Mouse (Mus musculus): ENCODE measurements around the gene 2410004B18Rik. TPM values are rescaled to one million over a fixed set of nuclear protein-coding genes. Genes with fewer than 3 reads are reported as not detected.
"Not testable (repeated sequence)": the region's sequence is repeated elsewhere in the genome, so short reads cannot be mapped to it uniquely, and the experiment has no call there.

The 2410004B18Rik gene
- polyA plus RNA-seq, 1 experiment from 2014 or later = 36.4 TPM

- ATAC-seq (ENCODE audit: low FRiP score, low TSS enrichment) (no peak), DNase-seq (ENCODE audit: low spot score) (no peak)
- TF ChIP-seq CTCF (IDR thresholded peaks at IDR 0.05; ENCODE audit: low read depth) (no peak), EP300 (optimal IDR thresholded peaks at IDR 0.05) (no peak)
- H3K4me2 ChIP-seq (replicated peaks; ENCODE audit: low read depth) = no peak overlapping the region
- H3K9ac ChIP-seq (ENCODE audit: low read length) = no peak overlapping the region
- WGBS = 74% methylated on average over 8 of the region's 8 CpGs
- no peaks in the 10 kb centered on the region for H3K9me3 ChIP-seq (ENCODE audit: control insufficient read depth, low read length)
- H3K27me3 ChIP-seq (ENCODE audit: control insufficient read depth, insufficient read depth, low read length) = no peaks in the 10 kb centered on the region
- no peak overlapping the region for H3K4me3 ChIP-seq (ENCODE audit: low read depth, low read length)
- H3K27ac ChIP-seq (replicated peaks) = no peak overlapping the region
- no peaks in the 10 kb centered on the region for H3K36me3 ChIP-seq (ENCODE audit: control insufficient read depth, insufficient read depth, low read length)
- H3K4me1 ChIP-seq (replicated peaks; ENCODE audit: control insufficient read depth, insufficient read depth) = no peaks in the 10 kb centered on the region
Observed at GRCm38 (mm10) chr3:145899832-145900231, 38.0 kb upstream of the 2410004B18Rik start.

DNA sequence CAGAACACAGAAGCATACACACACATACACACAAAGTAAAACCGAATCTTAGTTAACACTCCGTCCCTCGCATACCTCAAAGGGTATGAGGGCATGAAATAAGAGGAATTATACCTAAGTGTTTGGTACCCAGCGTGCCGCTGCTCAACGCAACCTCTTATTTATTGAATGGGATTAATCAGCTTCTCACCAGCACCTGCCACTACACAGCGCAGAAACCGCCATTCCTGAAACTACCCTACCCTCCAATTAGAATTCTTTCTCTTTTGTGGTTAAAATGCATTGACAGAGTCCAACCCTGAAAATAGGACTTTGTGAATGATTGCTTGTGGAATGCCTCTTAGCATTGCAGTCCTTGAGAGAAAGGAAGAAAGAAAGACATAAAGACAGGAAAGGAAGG is 34.3 kb upstream of the 2410004B18Rik start:
- no peaks in the 10 kb centered on the region for H3K27me3 ChIP-seq (ENCODE audit: control insufficient read depth, insufficient read depth, low read length)
- H3K4me3 ChIP-seq (ENCODE audit: low read depth, low read length) = no peak overlapping the region
- H3K9me3 ChIP-seq (ENCODE audit: control insufficient read depth, low read length) = no peaks in the 10 kb centered on the region
- H3K27ac ChIP-seq (replicated peaks) = no peak overlapping the region
- no peaks in the 10 kb centered on the region for H3K4me1 ChIP-seq (replicated peaks; ENCODE audit: control insufficient read depth, insufficient read depth)
- DNase-seq (ENCODE audit: low spot score) = no peak
- no peaks in the 10 kb centered on the region for H3K36me3 ChIP-seq (ENCODE audit: control insufficient read depth, insufficient read depth, low read length)
- TF ChIP-seq EP300 (optimal IDR thresholded peaks at IDR 0.05) (no peak), CTCF (IDR thresholded peaks at IDR 0.05; ENCODE audit: low read depth) (no peak)
- no peak overlapping the region for H3K9ac ChIP-seq (ENCODE audit: low read length)
- no peak overlapping the region for H3K4me2 ChIP-seq (replicated peaks; ENCODE audit: low read depth)
- 89% methylated on average over 8 of the region's 8 CpGs for WGBS
- no peak for ATAC-seq (ENCODE audit: low FRiP score, low TSS enrichment)

GRCm38 (mm10) chr3:145904850-145905776 is 32.7 kb upstream of the 2410004B18Rik start:
- no peaks in the 10 kb centered on the region for H3K4me1 ChIP-seq (replicated peaks; ENCODE audit: control insufficient read depth, insufficient read depth)
- no peaks in the 10 kb centered on the region for H3K9me3 ChIP-seq (ENCODE audit: control insufficient read depth, low read length)
- ATAC-seq (ENCODE audit: low FRiP score, low TSS enrichment) = peak; percentile 12; the same call in 1 of the 2 replicates
- peak; percentile 79 for DNase-seq (ENCODE audit: low spot score)
- H3K27me3 ChIP-seq (ENCODE audit: control insufficient read depth, insufficient read depth, low read length) = no peaks in the 10 kb centered on the region
- TF ChIP-seq EP300 (optimal IDR thresholded peaks at IDR 0.05) (no peak), CTCF (IDR thresholded peaks at IDR 0.05; ENCODE audit: low read depth) (peak; percentile 87)
- H3K4me2 ChIP-seq (replicated peaks; ENCODE audit: low read depth) = peak overlapping the region; percentile 27
- no peak overlapping the region for H3K27ac ChIP-seq (replicated peaks)
- H3K36me3 ChIP-seq (ENCODE audit: control insufficient read depth, insufficient read depth, low read length) = no peaks in the 10 kb centered on the region
- H3K4me3 ChIP-seq (ENCODE audit: low read depth, low read length) = no peak overlapping the region
- H3K9ac ChIP-seq (ENCODE audit: low read length) = no peak overlapping the region
- 52% methylated on average over 22 of the region's 22 CpGs for WGBS

DNA sequence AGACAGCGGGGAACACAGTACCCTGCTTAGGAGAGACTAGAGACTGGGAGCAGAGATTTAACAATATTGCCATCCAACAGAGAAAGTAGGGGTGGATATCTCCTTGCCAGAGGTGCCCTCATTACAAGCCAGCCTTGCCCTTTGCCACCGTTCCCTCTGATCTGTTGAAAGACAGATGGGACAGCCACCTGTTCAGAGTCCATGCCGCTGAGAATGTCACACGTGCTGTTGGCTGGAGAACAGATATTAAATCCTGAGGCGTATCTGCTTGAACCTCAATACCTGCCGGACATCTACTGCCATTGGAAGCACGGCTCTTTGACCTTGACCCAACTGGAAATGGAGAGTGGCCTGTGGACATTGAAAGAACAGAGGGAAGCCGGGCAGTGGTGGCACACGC is 31.2 kb upstream of the 2410004B18Rik start:
- no peak for ATAC-seq (ENCODE audit: low FRiP score, low TSS enrichment)
- TF ChIP-seq EP300 (optimal IDR thresholded peaks at IDR 0.05) = no peak
- Histone ChIP-seq H3K9me3 (ENCODE audit: control insufficient read depth, low read length) (no peaks in the 10 kb centered on the region), H3K27ac (replicated peaks) (no peak overlapping the region), H3K9ac (ENCODE audit: low read length) (no peak overlapping the region), H3K4me1 (replicated peaks; ENCODE audit: control insufficient read depth, insufficient read depth) (no peaks in the 10 kb centered on the region), H3K36me3 (ENCODE audit: control insufficient read depth, insufficient read depth, low read length) (no peaks in the 10 kb centered on the region), H3K27me3 (ENCODE audit: control insufficient read depth, insufficient read depth, low read length) (no peaks in the 10 kb centered on the region), H3K4me2 (replicated peaks; ENCODE audit: low read depth) (no peak overlapping the region), H3K4me3 (ENCODE audit: low read depth, low read length) (no peak overlapping the region)
- DNase-seq (ENCODE audit: low spot score) = no peak
- 87% methylated on average over 9 of the region's 9 CpGs for WGBS

GRCm38 (mm10) chr3:145912512-145912911 is 25.3 kb upstream of the 2410004B18Rik start:
- Histone ChIP-seq H3K27me3 (ENCODE audit: control insufficient read depth, insufficient read depth, low read length) (no peaks in the 10 kb centered on the region), H3K9me3 (ENCODE audit: control insufficient read depth, low read length) (no peaks in the 10 kb centered on the region), H3K36me3 (ENCODE audit: control insufficient read depth, insufficient read depth, low read length) (no peaks in the 10 kb centered on the region), H3K9ac (ENCODE audit: low read length) (no peak overlapping the region), H3K4me1 (replicated peaks; ENCODE audit: control insufficient read depth, insufficient read depth) (no peaks in the 10 kb centered on the region), H3K4me2 (replicated peaks; ENCODE audit: low read depth) (no peak overlapping the region), H3K4me3 (ENCODE audit: low read depth, low read length) (no peak overlapping the region), H3K27ac (replicated peaks) (no peak overlapping the region)
- DNase-seq (ENCODE audit: low spot score) (no peak), ATAC-seq (ENCODE audit: low FRiP score, low TSS enrichment) (no peak)
- TF ChIP-seq CTCF (IDR thresholded peaks at IDR 0.05; ENCODE audit: low read depth) (no peak), EP300 (optimal IDR thresholded peaks at IDR 0.05) (no peak)
- WGBS = 64% methylated on average over 7 of the region's 7 CpGs

DNA sequence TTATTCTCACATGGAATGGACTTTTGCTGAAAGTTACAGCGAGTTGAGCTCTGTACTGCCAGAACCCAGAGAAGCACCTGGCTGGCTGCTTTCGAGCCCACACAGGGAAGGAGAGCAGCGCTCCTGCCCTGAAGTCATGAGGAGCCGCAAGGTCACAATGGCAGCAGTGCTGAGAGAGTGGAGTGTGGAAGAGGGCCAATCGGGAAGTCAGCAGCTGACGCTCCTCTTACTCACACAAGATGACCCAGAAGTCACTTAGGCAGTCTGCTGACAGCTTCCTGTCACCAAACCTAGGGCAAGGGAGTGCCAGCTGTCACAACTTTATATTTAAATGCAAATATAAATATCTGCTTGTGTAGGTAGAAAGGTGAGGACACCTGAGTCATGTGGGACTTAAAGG is 24.6 kb upstream of the 2410004B18Rik start:
- WGBS = 72% methylated on average over 6 of the region's 6 CpGs
- DNase-seq (ENCODE audit: low spot score) (no peak), ATAC-seq (ENCODE audit: low FRiP score, low TSS enrichment) (peak; percentile 68)
- Histone ChIP-seq H3K4me2 (replicated peaks; ENCODE audit: low read depth) (no peak overlapping the region), H3K9ac (ENCODE audit: low read length) (no peak overlapping the region), H3K9me3 (ENCODE audit: control insufficient read depth, low read length) (no peaks in the 10 kb centered on the region), H3K4me1 (replicated peaks; ENCODE audit: control insufficient read depth, insufficient read depth) (no peaks in the 10 kb centered on the region), H3K4me3 (ENCODE audit: low read depth, low read length) (no peak overlapping the region), H3K27me3 (ENCODE audit: control insufficient read depth, insufficient read depth, low read length) (no peaks in the 10 kb centered on the region), H3K27ac (replicated peaks) (no peak overlapping the region), H3K36me3 (ENCODE audit: control insufficient read depth, insufficient read depth, low read length) (no peaks in the 10 kb centered on the region)
- no peak for TF ChIP-seq CTCF (IDR thresholded peaks at IDR 0.05; ENCODE audit: low read depth)
- TF ChIP-seq EP300 (optimal IDR thresholded peaks at IDR 0.05) = no peak

DNA sequence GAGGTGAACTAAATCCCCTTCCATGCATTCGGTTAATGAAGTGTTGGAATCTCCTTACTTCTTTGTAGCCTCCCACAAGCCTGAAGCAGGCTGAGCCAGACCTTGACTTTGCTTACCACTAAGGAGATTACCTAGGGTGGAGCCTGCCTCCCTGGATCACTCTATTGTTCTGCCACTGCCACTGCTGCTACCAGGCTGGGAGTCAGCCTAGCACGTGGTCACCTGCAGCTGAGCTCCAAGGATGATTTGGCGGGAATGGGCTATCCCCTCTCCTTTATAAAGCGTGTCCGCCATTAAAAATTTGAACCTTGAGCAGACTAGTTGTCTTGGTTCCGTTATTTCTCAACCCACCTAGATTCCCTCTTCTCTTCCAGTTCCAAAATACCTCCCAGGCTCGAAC is 23.9 kb upstream of the 2410004B18Rik start:
- ATAC-seq (ENCODE audit: low FRiP score, low TSS enrichment) (peak; percentile 66), DNase-seq (ENCODE audit: low spot score) (peak; percentile 28)
- not testable (repeated sequence) for H3K4me2 ChIP-seq (replicated peaks; ENCODE audit: low read depth); H3K4me1 ChIP-seq (replicated peaks; ENCODE audit: control insufficient read depth, insufficient read depth); H3K4me3 ChIP-seq (ENCODE audit: low read depth, low read length); H3K36me3 ChIP-seq (ENCODE audit: control insufficient read depth, insufficient read depth, low read length); H3K9me3 ChIP-seq (ENCODE audit: control insufficient read depth, low read length); H3K9ac ChIP-seq (ENCODE audit: low read length); H3K27me3 ChIP-seq (ENCODE audit: control insufficient read depth, insufficient read depth, low read length); H3K27ac ChIP-seq (replicated peaks)
- WGBS = 68% methylated on average over 7 of the region's 7 CpGs
